Mouse (Mus musculus): ENCODE results near the gene Gm27029. TPM values are rescaled to one million over a fixed set of nuclear protein-coding genes. Genes with fewer than 3 reads are reported as not detected.
"Not testable (repeated sequence)": the region's sequence is repeated elsewhere in the genome, so short reads cannot be mapped to it uniquely, and the experiment has no call there.

The Gm27029 gene
- 3.8 TPM for polyA plus RNA-seq (2012; fragmentation: generic; extraction: Trizol)

- Histone ChIP-seq H3K36me3 (ENCODE audit: control insufficient read depth, insufficient read depth) (no peaks in the 10 kb centered on the region), H3K4me2 (ENCODE audit: low read depth) (peak within 1 kb of the TSS; percentile 98), H3ac (ENCODE audit: control insufficient read depth, insufficient read length) (peak within 1 kb of the TSS; percentile 64)
These were observed at the start of gene Gm27029 for GRCm38 (mm10) chr11:101424105-101424851. TSS of gene Gm27029 (minus strand) at chr11:101424796.

DNA sequence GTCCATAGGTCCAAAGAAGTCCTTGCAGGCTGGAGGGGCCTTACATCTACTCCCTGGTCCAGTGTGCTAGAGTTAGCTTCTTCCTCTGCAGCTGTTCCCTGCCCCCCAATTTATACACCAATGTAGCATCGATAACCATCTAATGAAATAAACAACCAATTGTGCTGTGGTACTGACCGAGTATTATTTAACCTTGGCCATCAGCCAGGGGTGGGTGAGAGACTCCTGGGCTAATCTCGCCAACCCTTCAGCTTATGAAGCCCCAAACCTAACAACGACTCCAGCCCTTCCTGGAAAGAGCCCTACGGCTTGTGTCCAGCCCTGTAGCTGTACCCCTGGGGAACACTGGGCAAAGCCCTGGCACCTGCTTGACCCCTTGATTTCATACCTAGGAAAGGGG, 49.7 kb upstream of the Gm27029 start:
- H3K79me2 ChIP-seq (ENCODE audit: control insufficient read depth, insufficient read depth) = no peaks in the 10 kb centered on the region
- TF ChIP-seq POLR2AphosphoS2 (IDR thresholded peaks at IDR 0.05; ENCODE audit: insufficient read length, low read depth) = no peak
- no peak for TF ChIP-seq REST (IDR thresholded peaks at IDR 0.05; ENCODE audit: insufficient read depth, insufficient read length)
- no peak for TF ChIP-seq E2F4 (IDR thresholded peaks at IDR 0.05; ENCODE audit: insufficient read depth)
- TF ChIP-seq POLR2A (IDR thresholded peaks at IDR 0.05; ENCODE audit: insufficient read length, low read depth) = no peak
- no peak for TF ChIP-seq MYOD1 (IDR thresholded peaks at IDR 0.05; ENCODE audit: control insufficient read depth in 1 of 3, insufficient read length in 2 of 3, low read depth in 2 of 3)
- TF ChIP-seq USF1 (IDR thresholded peaks at IDR 0.05; ENCODE audit: low read depth) = no peak
- TF ChIP-seq CEBPB (IDR thresholded peaks at IDR 0.05; ENCODE audit: insufficient read depth, poor library complexity, severe bottlenecking) = no peak
- TF ChIP-seq TCF12 (IDR thresholded peaks at IDR 0.05; ENCODE audit: insufficient read depth, poor library complexity, severe bottlenecking) = no peak
- TF ChIP-seq SRF (IDR thresholded peaks at IDR 0.05; ENCODE audit: control insufficient read depth, insufficient read length, low read depth) = no peak
- TF ChIP-seq MYOG (IDR thresholded peaks at IDR 0.05; ENCODE audit: control insufficient read depth in 1 of 3, insufficient read depth in 1 of 3, insufficient read length in 2 of 3, low read depth in 2 of 3) = no peak
- TF ChIP-seq MAX (IDR thresholded peaks at IDR 0.05; ENCODE audit: low read depth) = no peak
- TF ChIP-seq TCF3 (IDR thresholded peaks at IDR 0.05; ENCODE audit: insufficient read length, low read depth) = no peak

More at GRCm38 (mm10) chr11:101424105-101424851, at the start of gene Gm27029:
- H3K79me2 ChIP-seq (ENCODE audit: control insufficient read depth, insufficient read depth) = peaks cover 27% of the 10 kb centered on the region
- no peaks in the 10 kb centered on the region for H3K27me3 ChIP-seq (ENCODE audit: control insufficient read depth, insufficient read depth, insufficient read length)
- TF ChIP-seq POLR2AphosphoS2 (IDR thresholded peaks at IDR 0.05; ENCODE audit: insufficient read length, low read depth) (peak; percentile 59), SRF (IDR thresholded peaks at IDR 0.05; ENCODE audit: control insufficient read depth, insufficient read length, low read depth) (peak; percentile 95), MYOG (IDR thresholded peaks at IDR 0.05; ENCODE audit: control insufficient read depth in 1 of 3, insufficient read depth in 1 of 3, insufficient read length in 2 of 3, low read depth in 2 of 3) (peak in 2 of 3 experiments; percentile 40 to 72), E2F4 (IDR thresholded peaks at IDR 0.05; ENCODE audit: insufficient read depth) (no peak), POLR2A (IDR thresholded peaks at IDR 0.05; ENCODE audit: insufficient read length, low read depth) (peak; percentile 56), MYOD1 (IDR thresholded peaks at IDR 0.05; ENCODE audit: control insufficient read depth in 1 of 3, insufficient read length in 2 of 3, low read depth in 2 of 3) (peak in 1 of 3 experiments; percentile 38), USF1 (IDR thresholded peaks at IDR 0.05; ENCODE audit: low read depth) (no peak)
- H3K4me3 ChIP-seq = peak within 1 kb of the TSS; percentile 66

GRCm38 (mm10) chr11:101473686-101474085, 49.1 kb upstream of the Gm27029 start:
- H3K27me3 ChIP-seq (ENCODE audit: control insufficient read depth, insufficient read depth, insufficient read length); H3K79me2 ChIP-seq (ENCODE audit: control insufficient read depth, insufficient read depth); H3K4me3 ChIP-seq; H3ac ChIP-seq (ENCODE audit: control insufficient read depth, insufficient read length); H3K36me3 ChIP-seq (ENCODE audit: control insufficient read depth, insufficient read depth); H3K4me2 ChIP-seq (ENCODE audit: low read depth): not testable (repeated sequence)

More for the DNA sequence above, 49.7 kb upstream of the Gm27029 start:
- Histone ChIP-seq H3K36me3 (ENCODE audit: control insufficient read depth, insufficient read depth) (no peaks in the 10 kb centered on the region), H3K27me3 (ENCODE audit: control insufficient read depth, insufficient read depth, insufficient read length) (no peaks in the 10 kb centered on the region), H3ac (ENCODE audit: control insufficient read depth, insufficient read length) (no peak overlapping the region), H3K4me2 (ENCODE audit: low read depth) (no peak overlapping the region), H3K4me3 (no peak overlapping the region)

DNA sequence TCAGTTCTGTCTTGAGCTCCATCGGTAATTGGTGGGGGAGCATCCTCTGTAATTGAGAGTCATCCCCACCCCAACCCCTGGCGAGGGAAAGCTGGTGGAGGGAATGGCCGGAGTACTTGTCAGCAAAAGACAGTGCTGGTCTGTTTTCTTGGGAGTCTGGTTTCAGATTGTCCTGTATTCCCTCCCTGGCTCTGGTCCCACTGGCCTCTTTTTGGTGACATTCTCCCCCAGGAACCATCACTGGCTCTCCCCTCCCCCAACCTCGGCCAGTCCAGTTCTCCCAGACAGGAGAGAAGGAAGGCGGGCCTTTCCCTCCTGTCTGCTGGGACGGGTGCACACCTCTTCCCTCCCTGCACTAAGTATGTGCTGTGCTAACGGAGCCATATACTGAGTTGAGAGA, 47.7 kb upstream of the Gm27029 start:
- Histone ChIP-seq H3K36me3 (ENCODE audit: control insufficient read depth, insufficient read depth) (no peaks in the 10 kb centered on the region), H3K4me3 (no peak overlapping the region), H3K27me3 (ENCODE audit: control insufficient read depth, insufficient read depth, insufficient read length) (no peaks in the 10 kb centered on the region), H3K4me2 (ENCODE audit: low read depth) (no peak overlapping the region), H3ac (ENCODE audit: control insufficient read depth, insufficient read length) (no peak overlapping the region), H3K79me2 (ENCODE audit: control insufficient read depth, insufficient read depth) (no peaks in the 10 kb centered on the region)
- TF ChIP-seq MAX (IDR thresholded peaks at IDR 0.05; ENCODE audit: low read depth) (no peak), MYOG (IDR thresholded peaks at IDR 0.05; ENCODE audit: control insufficient read depth in 1 of 3, insufficient read depth in 1 of 3, insufficient read length in 2 of 3, low read depth in 2 of 3) (no peak), POLR2AphosphoS2 (IDR thresholded peaks at IDR 0.05; ENCODE audit: insufficient read length, low read depth) (no peak), REST (IDR thresholded peaks at IDR 0.05; ENCODE audit: insufficient read depth, insufficient read length) (no peak), CEBPB (IDR thresholded peaks at IDR 0.05; ENCODE audit: insufficient read depth, poor library complexity, severe bottlenecking) (no peak), POLR2A (IDR thresholded peaks at IDR 0.05; ENCODE audit: insufficient read length, low read depth) (no peak), TCF12 (IDR thresholded peaks at IDR 0.05; ENCODE audit: insufficient read depth, poor library complexity, severe bottlenecking) (no peak)

- Histone ChIP-seq H3K27me3 (ENCODE audit: control insufficient read depth, insufficient read depth, insufficient read length) (no peaks in the 10 kb centered on the region), H3K4me2 (ENCODE audit: low read depth) (no peak overlapping the region)
- TF ChIP-seq MYOD1 (IDR thresholded peaks at IDR 0.05; ENCODE audit: control insufficient read depth in 1 of 3, insufficient read length in 2 of 3, low read depth in 2 of 3) (no peak), POLR2AphosphoS2 (IDR thresholded peaks at IDR 0.05; ENCODE audit: insufficient read length, low read depth) (no peak), REST (IDR thresholded peaks at IDR 0.05; ENCODE audit: insufficient read depth, insufficient read length) (no peak), SRF (IDR thresholded peaks at IDR 0.05; ENCODE audit: control insufficient read depth, insufficient read length, low read depth) (no peak), MYOG (IDR thresholded peaks at IDR 0.05; ENCODE audit: control insufficient read depth in 1 of 3, insufficient read depth in 1 of 3, insufficient read length in 2 of 3, low read depth in 2 of 3) (no peak), MAX (IDR thresholded peaks at IDR 0.05; ENCODE audit: low read depth) (no peak)
These were observed 47.3 kb upstream of the Gm27029 start for GRCm38 (mm10) chr11:101471926-101472325.

More at GRCm38 (mm10) chr11:101471926-101472325, 47.3 kb upstream of the Gm27029 start:
- no peak overlapping the region for H3K4me3 ChIP-seq
- no peaks in the 10 kb centered on the region for H3K36me3 ChIP-seq (ENCODE audit: control insufficient read depth, insufficient read depth)
- no peak overlapping the region for H3ac ChIP-seq (ENCODE audit: control insufficient read depth, insufficient read length)
- H3K79me2 ChIP-seq (ENCODE audit: control insufficient read depth, insufficient read depth) = no peaks in the 10 kb centered on the region

All from myocyte (in vitro differentiated cells).